Mouse (Mus musculus): ENCODE results near the gene Smyd3.
A peak's percentile ranks its signal among the peaks of the same experiment; 100 is the strongest.

Gene Smyd3

GRCm38 (mm10) chr1:179519901-179520300 is 2.1 kb upstream of the Smyd3 start:
- DNase-seq (ENCODE audit: low read depth, low spot score): no peak

GRCm38 (mm10) chr1:179516941-179517712 is 714 bp downstream of the Smyd3 start:
- DNase-seq (ENCODE audit: low read depth, low spot score): peak; percentile 60

- peak; percentile 77 for DNase-seq (ENCODE audit: low read depth, low spot score)
Observed at GRCm38 (mm10) chr1:179511895-179512294, 5.9 kb downstream of the Smyd3 start.

DNA sequence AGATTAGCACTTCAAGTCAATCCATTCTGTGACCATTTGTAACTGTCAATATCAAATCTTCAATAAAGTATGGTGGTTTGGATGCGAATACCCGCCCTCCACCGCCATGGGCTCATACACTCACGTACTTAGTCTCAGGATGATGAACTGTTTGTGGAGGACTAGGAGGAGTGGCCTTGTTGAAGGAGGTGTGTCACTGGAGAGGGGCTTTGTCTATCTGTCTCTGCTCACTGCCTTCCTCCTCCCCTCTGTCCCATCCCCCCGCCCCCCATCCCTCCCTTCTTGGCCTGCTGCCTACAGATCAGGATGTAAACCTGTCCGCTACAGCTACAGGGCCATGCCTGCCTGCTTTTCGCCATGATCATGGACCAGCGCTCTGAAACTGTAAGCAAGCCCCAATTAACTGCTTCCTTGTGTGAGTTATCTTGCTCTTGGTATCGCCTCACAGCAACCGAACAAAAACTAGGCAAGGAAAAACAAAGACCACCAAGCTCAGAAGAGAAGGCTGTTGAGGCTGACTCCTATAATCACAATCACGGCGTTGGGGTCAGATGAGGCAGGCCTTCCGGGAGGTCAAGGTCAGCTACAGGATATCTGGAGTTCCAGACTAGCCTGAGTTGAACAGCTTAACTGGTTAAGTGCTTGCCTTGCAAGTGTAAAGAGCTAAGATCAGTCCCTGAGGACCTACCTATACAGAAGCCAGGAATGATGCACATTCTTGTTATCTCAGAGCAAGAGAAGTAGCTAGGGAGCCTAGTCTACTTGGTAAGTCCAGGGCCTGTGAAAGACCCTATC is 7.1 kb downstream of the Smyd3 start:
- DNase-seq (ENCODE audit: low read depth, low spot score): no peak

GRCm38 (mm10) chr1:179506530-179507315 is 11.1 kb downstream of the Smyd3 start:
- peak; percentile 72 for DNase-seq (ENCODE audit: low read depth, low spot score)

GRCm38 (mm10) chr1:179502565-179502964 is 15.3 kb downstream of the Smyd3 start:
- DNase-seq (ENCODE audit: low read depth, low spot score): peak; percentile 47

DNA sequence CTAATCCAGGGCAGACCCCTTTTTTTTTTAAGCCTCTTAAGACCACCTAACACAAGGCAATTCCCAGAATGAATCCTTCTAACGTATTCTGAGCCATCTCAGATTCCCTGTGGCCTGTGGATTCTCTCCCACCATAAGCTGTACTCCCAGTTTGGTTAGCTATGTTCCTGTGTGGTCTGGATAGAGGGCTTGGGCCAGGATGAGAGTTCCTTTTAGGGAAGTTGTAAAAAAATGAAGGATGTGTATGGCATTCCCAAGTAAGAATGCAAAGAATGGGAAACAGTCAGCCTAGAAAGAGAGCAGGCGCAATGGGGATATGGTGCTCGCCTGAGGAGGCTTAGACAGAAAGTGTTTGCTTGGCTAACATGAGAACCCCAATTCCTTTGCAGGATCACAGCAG is 18.6 kb downstream of the Smyd3 start:
- DNase-seq (ENCODE audit: low read depth, low spot score): no peak

DNA sequence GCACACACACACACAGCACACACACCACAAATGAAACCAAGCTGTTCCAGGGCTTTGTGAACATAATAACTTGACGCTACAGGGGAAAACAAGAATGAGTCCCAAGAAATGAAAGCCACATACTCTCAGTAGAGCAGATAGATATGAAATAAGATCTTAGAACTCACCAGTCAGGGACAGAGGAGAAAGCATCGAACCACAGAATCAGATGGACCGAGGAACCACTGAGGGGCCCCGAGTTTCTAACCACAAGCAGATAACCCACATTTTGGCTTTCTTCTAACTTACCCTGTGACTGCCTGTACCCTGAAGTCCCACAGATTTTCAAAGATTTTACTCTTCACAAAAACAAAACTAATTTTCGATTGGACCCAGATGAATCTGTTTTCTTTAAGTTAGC is 24.9 kb downstream of the Smyd3 start:
- DNase-seq (ENCODE audit: low read depth, low spot score): no peak

DNA sequence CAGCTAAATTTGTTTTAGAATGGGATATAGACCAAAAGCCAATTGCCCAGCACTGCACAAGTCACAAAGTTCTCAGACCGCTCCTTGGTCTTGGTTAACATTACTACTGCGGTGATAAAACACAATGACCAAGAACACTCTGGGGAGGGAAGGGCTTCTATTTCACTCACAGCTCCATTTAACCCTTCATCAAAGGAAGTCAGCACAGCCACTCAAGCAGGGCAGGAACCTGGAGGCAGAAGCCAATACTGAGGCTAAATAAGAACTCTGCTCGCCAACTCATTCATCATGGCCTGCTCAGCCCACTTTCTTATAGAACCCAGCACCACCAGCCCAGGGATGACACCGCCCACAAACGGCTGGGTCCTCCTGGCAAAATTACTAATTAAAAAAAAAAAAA is 29.3 kb downstream of the Smyd3 start:
- DNase-seq (ENCODE audit: low read depth, low spot score): no peak

DNA sequence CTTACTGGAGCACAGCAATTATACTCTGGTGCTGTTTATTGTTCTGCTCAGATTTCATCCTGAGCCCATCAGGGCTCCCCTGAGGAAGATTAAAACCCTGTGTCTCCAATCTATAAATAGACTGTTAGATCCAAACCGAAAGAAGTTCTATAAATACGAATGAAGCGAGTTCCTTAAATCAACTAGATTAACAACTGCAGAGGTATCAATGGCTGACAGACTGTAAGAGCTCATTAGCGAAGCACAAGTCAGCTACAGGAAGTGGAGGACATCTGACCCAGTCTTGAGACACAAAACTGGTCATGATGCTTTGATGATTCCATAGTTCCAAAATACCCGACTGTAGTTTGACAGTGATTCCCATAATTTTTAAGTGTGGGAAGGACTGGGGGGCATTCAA is 29.9 kb downstream of the Smyd3 start:
- DNase-seq (ENCODE audit: low read depth, low spot score): no peak

- no peak for DNase-seq (ENCODE audit: low read depth, low spot score)
Observed at GRCm38 (mm10) chr1:179487238-179487637, 30.6 kb downstream of the Smyd3 start.

GRCm38 (mm10) chr1:179485784-179486540 is 31.9 kb downstream of the Smyd3 start:
- DNase-seq (ENCODE audit: low read depth, low spot score): no peak

DNA sequence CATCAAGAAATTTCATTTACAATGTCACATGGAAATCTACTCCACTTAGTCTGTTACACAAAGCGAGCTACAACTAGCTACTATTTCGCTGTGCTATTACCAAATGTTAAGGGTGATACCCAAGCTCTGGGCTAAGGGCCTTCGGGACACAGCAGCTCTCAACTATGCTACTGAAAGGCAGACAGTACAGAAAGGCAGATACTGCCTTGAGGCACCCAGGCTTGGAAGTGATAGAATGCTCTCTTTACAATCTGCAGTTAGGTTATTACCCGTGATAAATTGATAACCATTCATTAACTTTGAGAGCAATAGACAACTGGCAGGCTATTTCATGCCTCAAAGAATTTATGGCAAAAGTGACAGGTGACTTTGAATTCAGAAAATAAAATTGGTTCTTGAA is 37.0 kb downstream of the Smyd3 start:
- DNase-seq (ENCODE audit: low read depth, low spot score): no peak

DNA sequence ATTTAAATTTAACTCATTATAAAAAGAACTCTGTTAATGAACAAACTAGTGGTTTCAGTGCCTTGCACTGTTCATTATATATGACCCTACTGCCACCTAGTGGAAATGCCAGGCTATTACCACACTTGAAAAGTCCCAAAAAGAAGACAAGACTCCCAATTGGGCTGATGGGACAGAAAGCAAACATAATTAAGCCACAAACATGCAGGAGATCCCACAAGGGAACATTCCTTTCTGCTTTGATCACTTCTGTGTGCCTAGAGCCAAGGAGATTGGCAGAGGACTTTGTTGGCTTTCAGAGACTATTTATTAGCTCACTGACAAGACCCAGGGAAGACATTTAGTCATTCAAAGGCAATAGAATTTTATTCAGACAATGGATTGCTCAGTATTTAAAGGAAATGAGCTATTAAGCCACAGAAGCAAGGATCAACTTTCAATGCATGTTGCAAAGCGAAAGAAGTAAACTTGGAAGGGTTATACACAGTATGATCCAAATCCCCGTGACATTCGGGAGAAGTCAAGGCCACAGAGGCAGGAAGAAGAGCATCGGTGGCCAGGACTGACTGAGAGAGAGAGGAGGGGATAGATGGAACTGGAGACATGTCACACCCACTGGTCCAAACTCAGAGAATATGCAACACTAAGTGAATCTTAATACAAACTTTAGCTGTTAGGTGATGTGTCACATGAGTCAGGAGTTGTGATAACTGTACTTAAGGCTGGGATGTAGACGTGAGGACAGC is 40.5 kb downstream of the Smyd3 start:
- peak; percentile 69 for DNase-seq (ENCODE audit: low read depth, low spot score)

- no peak for DNase-seq (ENCODE audit: low read depth, low spot score)
Observed at GRCm38 (mm10) chr1:179476461-179477156, 41.2 kb downstream of the Smyd3 start.

- no peak for DNase-seq (ENCODE audit: low read depth, low spot score)
Observed at GRCm38 (mm10) chr1:179474776-179475175, 43.1 kb downstream of the Smyd3 start.

- DNase-seq (ENCODE audit: low read depth, low spot score): no peak
Observed at GRCm38 (mm10) chr1:179473920-179474643, 43.8 kb downstream of the Smyd3 start.

- no peak for DNase-seq (ENCODE audit: low read depth, low spot score)
Observed at GRCm38 (mm10) chr1:179467970-179468369, 49.9 kb downstream of the Smyd3 start.

DNA sequence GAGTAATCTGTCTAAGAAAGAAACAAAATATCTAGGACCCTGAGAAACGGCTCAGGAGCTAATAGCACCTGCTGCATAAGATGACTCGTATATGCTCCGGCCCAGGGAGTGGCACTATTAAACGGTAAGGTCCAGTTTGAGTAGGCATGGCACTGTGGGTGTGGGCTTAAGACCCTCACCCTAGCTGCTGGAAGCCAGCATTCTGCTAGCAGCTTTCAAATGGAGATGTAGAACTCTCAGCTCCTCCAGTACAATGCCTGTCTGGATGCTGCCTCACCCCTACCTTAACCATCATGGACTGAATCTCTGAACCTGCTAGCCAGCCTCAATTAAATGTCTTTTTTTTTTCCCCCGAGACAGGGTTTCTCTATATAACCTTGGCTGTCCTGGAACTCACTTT is 55.5 kb downstream of the Smyd3 start:
- no peak for DNase-seq (ENCODE audit: low read depth, low spot score)

Data from brain, adult 2 months (tissue).